Mouse (Mus musculus): ENCODE data around the gene Stc2. TPM values are rescaled to one million over a fixed set of nuclear protein-coding genes. Genes with fewer than 3 reads are reported as not detected.

The Stc2 gene
- 0.53 and 0.71 TPM in 2 replicates for polyA plus RNA-seq (2015; fragmentation: Nextera tagmentation; extraction: Ambion mirVana)

GRCm38 (mm10) chr11:31369648-31370286 lies at the start of gene Stc2:
Stc2 (minus strand) TSS chr11:31370074.
- peak; percentile 82 for ATAC-seq

GRCm38 (mm10) chr11:31417071-31417470 lies 47.2 kb upstream of the Stc2 start:
- WGBS = 84% methylated on average over 5 of the region's 5 CpGs
- no peak overlapping the region for H3K4me2 ChIP-seq (replicated peaks)
- H3K4me1 ChIP-seq (replicated peaks) = no peaks in the 10 kb centered on the region
- H3K36me3 ChIP-seq = no peaks in the 10 kb centered on the region
- no peak overlapping the region for H3K4me3 ChIP-seq (replicated peaks)
- no peak for ATAC-seq
- H3K9me3 ChIP-seq = no peaks in the 10 kb centered on the region
- H3K27ac ChIP-seq = no peak overlapping the region
- H3K9ac ChIP-seq (replicated peaks) = no peak overlapping the region
- H3K27me3 ChIP-seq = no peaks in the 10 kb centered on the region

More at GRCm38 (mm10) chr11:31369648-31370286, at the start of gene Stc2:
- no peaks in the 10 kb centered on the region for H3K36me3 ChIP-seq
- no peak within 1 kb of the TSS for H3K27ac ChIP-seq
- H3K4me2 ChIP-seq (replicated peaks) = peak within 1 kb of the TSS; percentile 99
- peaks cover 41% of the 10 kb centered on the region for H3K27me3 ChIP-seq
- H3K4me3 ChIP-seq (replicated peaks) = peak within 1 kb of the TSS; percentile 64
- under 1% methylated on average over 51 of the region's 51 CpGs for WGBS
- H3K4me1 ChIP-seq (replicated peaks) = peaks cover 27% of the 10 kb centered on the region
- H3K9ac ChIP-seq (replicated peaks) = peak within 1 kb of the TSS; percentile 60
- H3K9me3 ChIP-seq = no peaks in the 10 kb centered on the region

GRCm38 (mm10) chr11:31412376-31412775 lies 42.5 kb upstream of the Stc2 start:
- Histone ChIP-seq H3K27ac (no peak overlapping the region), H3K4me2 (replicated peaks) (no peak overlapping the region), H3K4me3 (replicated peaks) (no peak overlapping the region), H3K9me3 (0 out of 2 replicates have a peak, but pooled peaks cover 5% of the 10 kb centered on the region), H3K36me3 (no peaks in the 10 kb centered on the region), H3K4me1 (replicated peaks) (no peaks in the 10 kb centered on the region), H3K27me3 (no peaks in the 10 kb centered on the region), H3K9ac (replicated peaks) (no peak overlapping the region)
- no peak for ATAC-seq
- 74% methylated on average over 3 of the region's 3 CpGs for WGBS

GRCm38 (mm10) chr11:31406736-31407135 lies 36.9 kb upstream of the Stc2 start:
- H3K27ac ChIP-seq = no peak overlapping the region
- H3K4me2 ChIP-seq (replicated peaks) = no peak overlapping the region
- no peaks in the 10 kb centered on the region for H3K4me1 ChIP-seq (replicated peaks)
- ATAC-seq = no peak
- no peaks in the 10 kb centered on the region for H3K36me3 ChIP-seq
- no peak overlapping the region for H3K9ac ChIP-seq (replicated peaks)
- H3K4me3 ChIP-seq (replicated peaks) = no peak overlapping the region
- H3K27me3 ChIP-seq = no peaks in the 10 kb centered on the region
- WGBS = 92% methylated on average over 1 of the region's 1 CpGs
- 0 out of 2 replicates have a peak, but pooled peaks cover 5% of the 10 kb centered on the region for H3K9me3 ChIP-seq

- Histone ChIP-seq H3K36me3 (no peaks in the 10 kb centered on the region), H3K4me1 (replicated peaks) (no peaks in the 10 kb centered on the region), H3K4me3 (replicated peaks) (no peak overlapping the region), H3K27ac (no peak overlapping the region), H3K9ac (replicated peaks) (no peak overlapping the region), H3K4me2 (replicated peaks) (no peak overlapping the region), H3K9me3 (no peaks in the 10 kb centered on the region), H3K27me3 (no peaks in the 10 kb centered on the region)
- WGBS = 89% methylated on average over 1 of the region's 1 CpGs
- no peak for ATAC-seq
Observed at GRCm38 (mm10) chr11:31403080-31403479, 33.2 kb upstream of the Stc2 start.

- Histone ChIP-seq H3K4me3 (replicated peaks) (no peak overlapping the region), H3K36me3 (no peaks in the 10 kb centered on the region), H3K27ac (no peak overlapping the region), H3K9ac (replicated peaks) (no peak overlapping the region), H3K27me3 (no peaks in the 10 kb centered on the region), H3K4me1 (replicated peaks) (no peaks in the 10 kb centered on the region), H3K9me3 (no peaks in the 10 kb centered on the region), H3K4me2 (replicated peaks) (no peak overlapping the region)
- 79% methylated on average over 2 of the region's 2 CpGs for WGBS
- ATAC-seq = no peak
Observed at GRCm38 (mm10) chr11:31398604-31399003, 28.7 kb upstream of the Stc2 start.

GRCm38 (mm10) chr11:31396638-31397417 lies 27.0 kb upstream of the Stc2 start:
- Histone ChIP-seq H3K9ac (replicated peaks) (no peak overlapping the region), H3K27ac (no peak overlapping the region), H3K4me1 (replicated peaks) (no peaks in the 10 kb centered on the region), H3K27me3 (no peaks in the 10 kb centered on the region), H3K4me2 (replicated peaks) (no peak overlapping the region), H3K36me3 (no peaks in the 10 kb centered on the region), H3K9me3 (no peaks in the 10 kb centered on the region), H3K4me3 (replicated peaks) (no peak overlapping the region)
- WGBS = 62% methylated on average over 6 of the region's 6 CpGs
- no peak for ATAC-seq

GRCm38 (mm10) chr11:31394026-31394425 lies 24.2 kb upstream of the Stc2 start:
- H3K9ac ChIP-seq (replicated peaks) = no peak overlapping the region
- no peaks in the 10 kb centered on the region for H3K27me3 ChIP-seq
- 88% methylated on average over 6 of the region's 6 CpGs for WGBS
- H3K4me3 ChIP-seq (replicated peaks) = no peak overlapping the region
- H3K4me1 ChIP-seq (replicated peaks) = no peaks in the 10 kb centered on the region
- no peak overlapping the region for H3K27ac ChIP-seq
- H3K36me3 ChIP-seq = no peaks in the 10 kb centered on the region
- no peaks in the 10 kb centered on the region for H3K9me3 ChIP-seq
- no peak overlapping the region for H3K4me2 ChIP-seq (replicated peaks)
- ATAC-seq = no peak

- Histone ChIP-seq H3K27me3 (no peaks in the 10 kb centered on the region), H3K4me2 (replicated peaks) (no peak overlapping the region), H3K27ac (no peak overlapping the region), H3K4me3 (replicated peaks) (no peak overlapping the region), H3K9ac (replicated peaks) (no peak overlapping the region), H3K9me3 (no peaks in the 10 kb centered on the region), H3K4me1 (replicated peaks) (no peaks in the 10 kb centered on the region), H3K36me3 (no peaks in the 10 kb centered on the region)
- no peak for ATAC-seq
- WGBS = 76% methylated on average over 5 of the region's 5 CpGs
Observed at GRCm38 (mm10) chr11:31392340-31392739, 22.5 kb upstream of the Stc2 start.

- no peaks in the 10 kb centered on the region for H3K9me3 ChIP-seq
- H3K4me3 ChIP-seq (replicated peaks) = no peak overlapping the region
- no peak overlapping the region for H3K27ac ChIP-seq
- H3K4me2 ChIP-seq (replicated peaks) = no peak overlapping the region
- 80% methylated on average over 4 of the region's 4 CpGs for WGBS
- H3K36me3 ChIP-seq = no peaks in the 10 kb centered on the region
- H3K27me3 ChIP-seq = no peaks in the 10 kb centered on the region
- H3K9ac ChIP-seq (replicated peaks) = no peak overlapping the region
- no peak for ATAC-seq
- H3K4me1 ChIP-seq (replicated peaks) = no peaks in the 10 kb centered on the region
Observed at GRCm38 (mm10) chr11:31388890-31389289, 19.0 kb upstream of the Stc2 start.

GRCm38 (mm10) chr11:31387526-31387925 lies 17.7 kb upstream of the Stc2 start:
- no peaks in the 10 kb centered on the region for H3K36me3 ChIP-seq
- H3K4me2 ChIP-seq (replicated peaks) = no peak overlapping the region
- H3K27ac ChIP-seq = no peak overlapping the region
- no peak overlapping the region for H3K9ac ChIP-seq (replicated peaks)
- no peaks in the 10 kb centered on the region for H3K27me3 ChIP-seq
- no peak overlapping the region for H3K4me3 ChIP-seq (replicated peaks)
- no peaks in the 10 kb centered on the region for H3K9me3 ChIP-seq
- 92% methylated on average over 5 of the region's 5 CpGs for WGBS
- ATAC-seq = no peak
- H3K4me1 ChIP-seq (replicated peaks) = no peaks in the 10 kb centered on the region

- 61% methylated on average over 3 of the region's 3 CpGs for WGBS
- H3K9ac ChIP-seq (replicated peaks) = no peak overlapping the region
- no peaks in the 10 kb centered on the region for H3K36me3 ChIP-seq
- no peaks in the 10 kb centered on the region for H3K9me3 ChIP-seq
- ATAC-seq = no peak; the same call in 1 of the 2 replicates
- no peak overlapping the region for H3K4me2 ChIP-seq (replicated peaks)
- H3K4me3 ChIP-seq (replicated peaks) = no peak overlapping the region
- H3K4me1 ChIP-seq (replicated peaks) = no peaks in the 10 kb centered on the region
- H3K27ac ChIP-seq = no peak overlapping the region
- H3K27me3 ChIP-seq = no peaks in the 10 kb centered on the region
Observed at GRCm38 (mm10) chr11:31386571-31386970, 16.7 kb upstream of the Stc2 start.

Measured in midbrain, embryonic 13.5 days (tissue).